Mouse (Mus musculus) CH12.LX (cell line): ENCODE data around the gene Il22ra1. TPM values are rescaled to one million over a fixed set of nuclear protein-coding genes. Genes with fewer than 3 reads are reported as not detected.

Experiments
- polyA plus RNA-seq: library from polyadenylated mRNA; unstranded; fragments of >175 nt; gene quantifications from 2 replicates; pipeline ENCODE4 v1.2.1, GENCODE M21; 2012; ENCODE audit warnings: low read depth; ENCODE audit not compliant: insufficient read length
- total RNA-seq, 2 experiments: library from RNA; depleted of rRNA; stranded (reverse); fragments of 300-350 nt in 1 of 2; fragments of >200 nt in 1 of 2; gene quantifications; 2 replicates each; pipeline ENCODE4 v1.2.3; 2012 to 2014

Il22ra1 gene
- total and polyA plus RNA-seq, 3 experiments: not detected

Other genes starting within 250 kb of the Il22ra1 start
- not detected in 2 replicates for gene Stpg1, start 233.4 kb upstream of the Il22ra1 start, total RNA-seq (2012; rRNA removed)
- gene Stpg1, start 233.4 kb upstream of the Il22ra1 start, total RNA-seq (2014; rRNA removed): not detected in 2 replicates
- gene Stpg1, start 233.4 kb upstream of the Il22ra1 start, polyA plus RNA-seq: not detected in 2 replicates
- 6.4 and 12.0 TPM in 2 replicates for gene Nipal3, start 233.1 kb upstream of the Il22ra1 start, total RNA-seq (2012; rRNA removed)
- gene Nipal3, start 233.1 kb upstream of the Il22ra1 start, total RNA-seq (2014; rRNA removed): 4.0 and 4.5 TPM in 2 replicates
- gene Nipal3, start 233.1 kb upstream of the Il22ra1 start, polyA plus RNA-seq: 6.0 and 6.4 TPM in 2 replicates
- not detected in 2 replicates for gene Grhl3, start 154.5 kb upstream of the Il22ra1 start, total RNA-seq (2012; rRNA removed)
- gene Grhl3, start 154.5 kb upstream of the Il22ra1 start, total RNA-seq (2014; rRNA removed): not detected in 2 replicates
- not detected in 2 replicates for gene Grhl3, start 154.5 kb upstream of the Il22ra1 start, polyA plus RNA-seq
- gene Ifnlr1, start 41.9 kb upstream of the Il22ra1 start, total RNA-seq (2012; rRNA removed): 0.04 TPM in 1 of 2 replicates, not detected in the other
- not detected in 2 replicates for gene Ifnlr1, start 41.9 kb upstream of the Il22ra1 start, total RNA-seq (2014; rRNA removed)
- gene Ifnlr1, start 41.9 kb upstream of the Il22ra1 start, polyA plus RNA-seq: not detected in 2 replicates
- gene Myom3, start 31.5 kb downstream of the Il22ra1 start, total RNA-seq (2012; rRNA removed): 0.04 TPM in 1 of 2 replicates, not detected in the other
- not detected in 2 replicates for gene Myom3, start 31.5 kb downstream of the Il22ra1 start, total RNA-seq (2014; rRNA removed)
- gene Myom3, start 31.5 kb downstream of the Il22ra1 start, polyA plus RNA-seq: not detected in 2 replicates
- gene Srsf10, start 127.6 kb downstream of the Il22ra1 start, total RNA-seq (2012; rRNA removed): 85.7 and 127 TPM in 2 replicates
- 179 and 197 TPM in 2 replicates for gene Srsf10, start 127.6 kb downstream of the Il22ra1 start, total RNA-seq (2014; rRNA removed)
- gene Srsf10, start 127.6 kb downstream of the Il22ra1 start, polyA plus RNA-seq: 291 and 341 TPM in 2 replicates
- 22.2 and 30.5 TPM in 2 replicates for gene Pnrc2, start 145.7 kb downstream of the Il22ra1 start, total RNA-seq (2012; rRNA removed)
- 46.9 and 55.0 TPM in 2 replicates for gene Pnrc2, start 145.7 kb downstream of the Il22ra1 start, total RNA-seq (2014; rRNA removed)
- 32.8 and 34.4 TPM in 2 replicates for gene Pnrc2, start 145.7 kb downstream of the Il22ra1 start, polyA plus RNA-seq
- gene Cnr2, start 167.2 kb downstream of the Il22ra1 start, total RNA-seq (2012; rRNA removed): 5.6 and 6.5 TPM in 2 replicates
- 13.5 and 13.8 TPM in 2 replicates for gene Cnr2, start 167.2 kb downstream of the Il22ra1 start, total RNA-seq (2014; rRNA removed)
- gene Cnr2, start 167.2 kb downstream of the Il22ra1 start, polyA plus RNA-seq: 9.4 and 10.6 TPM in 2 replicates
- gene Fuca1, start 192.6 kb downstream of the Il22ra1 start, total RNA-seq (2012; rRNA removed): 63.2 and 77.6 TPM in 2 replicates
- 28.6 and 32.6 TPM in 2 replicates for gene Fuca1, start 192.6 kb downstream of the Il22ra1 start, total RNA-seq (2014; rRNA removed)
- gene Fuca1, start 192.6 kb downstream of the Il22ra1 start, polyA plus RNA-seq: 66.5 and 71.5 TPM in 2 replicates
- gene Hmgcl, start 218.3 kb downstream of the Il22ra1 start, total RNA-seq (2012; rRNA removed): 32.4 and 42.7 TPM in 2 replicates
- gene Hmgcl, start 218.3 kb downstream of the Il22ra1 start, total RNA-seq (2014; rRNA removed): 38.0 and 39.5 TPM in 2 replicates
- gene Hmgcl, start 218.3 kb downstream of the Il22ra1 start, polyA plus RNA-seq: 27.2 and 27.6 TPM in 2 replicates
- gene Gale, start 235.6 kb downstream of the Il22ra1 start, total RNA-seq (2012; rRNA removed): 39.4 and 40.5 TPM in 2 replicates
- gene Gale, start 235.6 kb downstream of the Il22ra1 start, total RNA-seq (2014; rRNA removed): 32.9 and 34.8 TPM in 2 replicates
- gene Gale, start 235.6 kb downstream of the Il22ra1 start, polyA plus RNA-seq: 23.6 and 23.8 TPM in 2 replicates
- gene Lypla2, start 244.5 kb downstream of the Il22ra1 start, total RNA-seq (2012; rRNA removed): 54.0 and 54.9 TPM in 2 replicates
- 55.9 and 57.2 TPM in 2 replicates for gene Lypla2, start 244.5 kb downstream of the Il22ra1 start, total RNA-seq (2014; rRNA removed)
- gene Lypla2, start 244.5 kb downstream of the Il22ra1 start, polyA plus RNA-seq: 91.8 and 96.5 TPM in 2 replicates